Mouse (Mus musculus) urinary bladder, postnatal 14 days (tissue): ENCODE measurements around the gene Rnf208.
A peak's percentile ranks its signal among the peaks of the same experiment; 100 is the strongest.
"Not testable (repeated sequence)": the region's sequence is repeated elsewhere in the genome, so short reads cannot be mapped to it uniquely, and the experiment has no call there.

Experiments used
- DNase-seq: peaks from one replicate; pipeline ENCODE4 v3.0.0; 2021; ENCODE audit warnings: low spot score

Gene Rnf208

GRCm38 (mm10) chr2:25246183-25247072, 4.4 kb downstream of the Rnf208 start, which contains the start of gene AL732309.1:
AL732309.1 (minus strand) TSS chr2:25246863.
- DNase-seq, result peak; percentile 64

- no peak for DNase-seq
Observed at GRCm38 (mm10) chr2:25252331-25252730, 10.3 kb downstream of the Rnf208 start.

GRCm38 (mm10) chr2:25255284-25255779, 13.3 kb downstream of the Rnf208 start, which contains the start of gene Tmem203:
Tmem203 (plus strand) TSS chr2:25255439.
- DNase-seq, result peak; percentile 90

GRCm38 (mm10) chr2:25256443-25257109, 14.5 kb downstream of the Rnf208 start:
- DNase-seq, result peak; percentile 68

DNA sequence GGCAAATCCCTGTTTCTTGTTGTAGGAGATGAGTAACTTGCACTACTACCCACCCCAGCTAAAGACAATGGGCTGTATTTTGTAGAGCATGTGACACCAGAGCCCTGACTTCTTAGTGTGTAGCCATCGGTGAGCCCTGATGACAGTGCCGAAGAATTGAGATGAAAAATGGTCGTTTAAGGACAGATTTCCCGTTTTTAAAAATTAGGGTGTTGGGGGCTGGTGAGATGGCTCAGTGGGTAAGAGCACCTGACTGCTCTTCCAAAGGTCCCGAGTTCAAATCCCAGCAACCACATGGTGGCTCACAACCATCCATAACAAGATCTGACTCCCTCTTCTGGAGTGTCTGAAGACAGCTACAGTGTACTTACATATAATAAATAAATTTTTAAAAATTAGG, 15.2 kb downstream of the Rnf208 start:
- DNase-seq, result not testable (repeated sequence)

GRCm38 (mm10) chr2:25258887-25259286, 16.8 kb downstream of the Rnf208 start:
- no peak for DNase-seq

- no peak for DNase-seq
Observed at GRCm38 (mm10) chr2:25261870-25262269, 19.8 kb downstream of the Rnf208 start.

DNA sequence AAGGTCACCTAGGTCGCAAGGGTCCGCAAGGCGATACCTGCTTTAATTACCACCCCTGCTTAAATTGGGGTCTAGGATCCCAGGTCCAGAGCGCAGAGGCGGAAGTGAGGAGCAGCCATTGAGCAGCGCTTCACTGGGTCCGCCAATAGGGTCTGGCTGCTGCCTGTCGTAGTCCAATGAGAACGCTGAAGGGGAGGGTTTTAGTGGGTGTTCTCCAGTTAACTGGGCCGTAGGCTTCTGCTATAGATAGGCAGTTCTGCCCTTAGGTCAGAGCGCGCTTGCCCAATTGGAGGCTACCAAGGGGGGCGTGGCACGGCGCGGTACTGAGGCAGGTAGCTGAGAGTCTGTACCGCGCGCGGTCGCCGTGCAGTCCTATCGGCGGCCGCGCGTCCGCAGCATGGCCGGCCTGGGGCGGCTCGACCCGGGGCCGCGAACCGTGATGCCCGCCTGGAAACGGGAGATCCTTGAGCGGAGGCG, 20.3 kb downstream of the Rnf208 start, which contains the start of gene Tprn:
Tprn (plus strand) TSS at position 328 of the 477 bp plus-strand sequence.
- peak; percentile 97 for DNase-seq

- DNase-seq, result no peak
Observed at GRCm38 (mm10) chr2:25262795-25263622, 21.0 kb downstream of the Rnf208 start.

DNA sequence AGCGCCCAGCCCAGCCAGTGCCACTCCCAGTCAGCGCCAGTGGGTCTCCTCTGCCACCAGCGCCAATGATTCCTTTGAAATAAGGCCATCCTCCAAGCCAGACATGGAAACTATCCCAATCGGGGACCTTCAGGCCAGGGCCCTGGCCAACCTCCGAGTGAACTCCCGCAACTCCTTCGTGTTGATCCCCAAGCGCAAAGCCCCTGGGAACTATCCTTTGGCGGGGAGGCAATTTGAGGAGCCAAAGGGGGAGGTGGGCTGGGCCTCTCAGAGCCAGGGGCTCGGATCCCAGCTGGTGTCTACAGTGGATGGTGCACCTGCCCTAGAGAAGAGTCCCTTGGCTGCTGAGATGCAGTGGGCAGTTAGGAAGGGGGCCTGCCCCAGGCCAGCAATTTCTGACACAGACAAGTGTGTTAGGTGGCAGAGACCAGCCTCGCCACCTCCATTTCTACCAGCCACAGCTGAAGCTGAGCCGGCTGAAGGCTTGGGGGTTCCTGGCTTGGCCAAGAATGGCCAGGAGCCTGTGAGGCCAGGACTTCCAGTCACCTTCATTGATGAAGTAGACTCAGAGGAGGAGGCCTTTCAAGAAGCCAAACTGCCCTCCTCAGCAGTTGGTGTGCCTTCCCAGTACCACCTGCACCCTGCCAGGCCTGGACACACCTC, 21.7 kb downstream of the Rnf208 start:
- DNase-seq, result no peak

DNA sequence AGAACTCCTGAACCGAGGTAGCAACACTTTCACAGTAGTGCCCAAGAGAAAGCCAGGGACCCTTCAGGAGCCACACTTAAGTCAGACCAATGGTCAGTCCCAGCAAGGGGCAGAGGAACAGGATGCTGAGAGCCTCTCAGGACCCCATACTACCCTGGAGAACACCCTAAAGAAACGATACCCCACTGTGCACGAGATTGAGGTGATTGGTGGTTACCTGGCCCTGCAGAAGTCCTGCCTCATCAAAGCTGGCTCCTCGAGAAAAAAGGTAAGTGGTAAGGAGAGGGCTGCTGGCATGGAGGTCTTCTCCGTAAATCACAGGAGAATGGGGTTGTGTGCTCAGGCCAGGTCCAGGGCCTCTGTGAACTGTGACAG, 22.2 kb downstream of the Rnf208 start:
- DNase-seq, result no peak

- DNase-seq, result no peak
Observed at GRCm38 (mm10) chr2:25264851-25265250, 22.8 kb downstream of the Rnf208 start.

- DNase-seq, result peak; percentile 68
Observed at GRCm38 (mm10) chr2:25265897-25266656, 24.0 kb downstream of the Rnf208 start.

DNA sequence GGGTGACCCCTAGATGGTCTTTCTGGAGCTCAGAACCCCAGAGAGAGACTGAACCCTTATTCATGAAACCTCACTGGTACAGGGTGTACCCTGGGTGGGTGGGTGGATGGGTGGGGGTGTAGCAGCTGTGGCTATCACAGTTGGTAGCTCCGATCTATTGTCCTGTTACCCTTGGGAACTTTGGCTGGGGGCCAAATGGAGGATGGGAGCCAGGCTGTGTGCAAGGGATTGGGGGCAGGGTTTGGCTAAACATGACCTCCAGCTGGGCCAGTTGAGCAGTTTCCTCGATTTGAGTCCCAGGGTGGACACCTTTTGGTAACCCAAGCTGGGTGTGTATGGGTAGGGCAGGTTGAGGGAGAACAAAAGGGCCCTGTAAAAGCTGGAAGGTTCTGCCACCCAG, 24.7 kb downstream of the Rnf208 start:
- DNase-seq, result peak; percentile 46

DNA sequence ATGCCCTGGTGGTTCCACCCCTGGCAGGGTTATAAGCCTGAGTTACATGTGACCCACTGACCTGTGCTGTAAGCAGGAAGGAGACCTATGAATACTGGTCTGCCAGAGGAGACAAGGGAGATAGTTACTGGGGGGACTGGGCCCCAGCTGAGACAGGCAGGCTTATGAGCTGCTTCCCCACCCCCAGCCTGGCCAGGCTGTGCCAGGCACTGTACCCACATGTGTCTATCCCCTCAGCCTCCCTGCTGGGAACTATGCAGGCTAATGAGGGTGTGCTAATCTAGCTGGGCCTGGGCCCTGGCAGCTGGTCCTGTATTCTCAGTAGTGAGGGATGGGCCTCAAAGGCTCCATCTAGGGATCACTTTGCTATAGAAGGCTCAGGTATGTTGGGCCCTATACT, 25.2 kb downstream of the Rnf208 start:
- DNase-seq, result no peak

DNA sequence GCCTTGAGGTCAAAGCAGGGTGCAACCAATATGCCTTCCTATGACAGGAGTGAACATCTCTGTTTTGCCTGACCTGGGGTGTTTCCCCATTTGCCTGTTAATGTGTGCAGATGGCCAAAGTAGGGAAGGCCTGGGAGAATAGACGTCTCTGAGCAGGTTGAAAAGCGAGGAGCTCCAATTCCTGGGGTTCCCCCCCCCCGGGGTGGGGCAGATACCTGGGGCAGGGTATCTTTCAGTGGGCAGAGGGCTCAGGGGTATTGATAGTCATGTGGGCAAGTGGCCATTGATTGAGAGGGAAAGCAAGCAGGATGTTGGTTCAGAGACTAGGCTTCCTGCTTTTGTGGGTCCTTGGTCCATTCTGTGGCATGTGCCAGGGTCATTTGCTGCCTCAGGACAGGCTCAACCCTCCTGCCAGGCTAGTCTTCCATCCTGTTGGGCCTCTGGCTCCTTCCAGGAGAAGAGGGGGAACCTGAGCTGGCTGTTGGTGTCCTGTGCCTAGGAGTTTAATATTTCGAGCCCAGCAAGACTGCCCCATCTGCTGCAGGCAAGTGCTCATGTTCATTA, 25.8 kb downstream of the Rnf208 start:
- DNase-seq, result no peak

DNA sequence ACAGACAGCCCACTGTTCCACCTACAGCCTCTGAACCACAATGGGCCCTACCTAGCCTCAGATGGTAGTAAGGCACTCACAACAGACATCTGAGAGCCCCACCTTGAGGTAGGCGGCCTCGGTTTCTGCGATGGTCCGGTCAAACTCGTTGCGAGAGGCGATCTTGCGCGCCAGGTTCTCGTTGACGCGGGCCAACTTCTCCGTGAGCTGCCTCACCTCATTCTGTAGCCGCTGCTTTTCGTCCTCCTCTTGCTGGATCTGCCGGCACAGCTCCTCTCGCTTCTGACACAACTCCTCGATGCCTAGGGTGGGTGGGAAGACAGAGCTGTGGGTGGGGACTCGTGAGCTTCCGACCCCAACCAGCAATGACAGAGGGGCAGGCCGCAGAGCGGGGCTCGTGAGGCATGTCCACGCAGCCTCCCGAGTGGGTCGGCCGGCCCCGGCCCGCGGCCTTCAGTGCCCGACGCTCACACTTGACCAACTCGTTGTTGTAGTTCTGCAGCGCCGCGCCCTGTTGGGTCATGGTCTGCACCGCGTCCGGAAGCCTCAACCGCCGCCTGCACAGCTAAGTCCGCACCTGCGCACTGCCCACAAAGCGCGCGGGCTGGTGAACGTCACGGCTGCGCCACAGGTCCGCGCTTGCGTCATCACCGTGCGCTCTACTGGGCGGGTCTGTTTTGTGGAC, 29.9 kb downstream of the Rnf208 start, which contains the start of the genes Ssna1 and Anapc2:
Ssna1 (minus strand) TSS at position 612 of the 685 bp plus-strand sequence.
Anapc2 (plus strand) TSS at position 652 of the 685 bp plus-strand sequence.
- peak; percentile 98 for DNase-seq

DNA sequence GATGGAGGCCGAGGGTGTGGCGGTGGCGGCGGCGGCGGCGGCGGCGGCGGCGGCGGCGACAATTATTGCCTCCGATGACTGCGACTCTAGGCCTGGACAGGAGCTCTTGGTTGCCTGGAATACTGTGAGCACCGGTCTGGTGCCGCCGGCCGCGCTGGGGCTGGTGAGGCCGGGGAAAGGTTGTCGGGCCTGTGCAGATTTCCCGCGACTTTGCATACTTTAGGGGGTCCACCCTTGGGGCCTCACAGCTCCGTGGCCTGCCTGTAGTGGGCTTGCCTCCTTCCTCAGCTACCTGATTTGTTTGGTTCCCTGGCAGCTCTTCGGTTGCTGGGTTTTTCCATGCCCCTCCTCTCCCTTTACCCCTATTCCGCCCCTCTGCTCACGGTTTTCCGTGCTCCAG, 30.5 kb downstream of the Rnf208 start:
- DNase-seq, result no peak

- no peak for DNase-seq
Observed at GRCm38 (mm10) chr2:25273010-25273409, 31.0 kb downstream of the Rnf208 start.
